Mouse (Mus musculus) cerebellum, adult 2 months (tissue): ENCODE measurements at regions not wholly inside any gene's neighbourhood (a gene's known extent, or its start where the extent isn't known, plus 50 kb on each side); places are given as distances from the start of the nearest gene placed in this dataset.

Experiments used
- CTCF ChIP-seq: fragments of 200-500 bp; IDR thresholded peaks from 2 replicates; pipeline ENCODE4 v1.5.1; 2011; ENCODE audit warnings: low read depth, mild to moderate bottlenecking, control low read depth, low read length, moderate library complexity, borderline replicate concordance; ENCODE audit not compliant: insufficient read depth
- POLR2A ChIP-seq: fragments of 200-500 bp; IDR thresholded peaks from 2 replicates; pipeline ENCODE4 v1.6.1; 2011; ENCODE audit warnings: low read length, control low read depth, borderline replicate concordance; ENCODE audit not compliant: insufficient read depth

DNA sequence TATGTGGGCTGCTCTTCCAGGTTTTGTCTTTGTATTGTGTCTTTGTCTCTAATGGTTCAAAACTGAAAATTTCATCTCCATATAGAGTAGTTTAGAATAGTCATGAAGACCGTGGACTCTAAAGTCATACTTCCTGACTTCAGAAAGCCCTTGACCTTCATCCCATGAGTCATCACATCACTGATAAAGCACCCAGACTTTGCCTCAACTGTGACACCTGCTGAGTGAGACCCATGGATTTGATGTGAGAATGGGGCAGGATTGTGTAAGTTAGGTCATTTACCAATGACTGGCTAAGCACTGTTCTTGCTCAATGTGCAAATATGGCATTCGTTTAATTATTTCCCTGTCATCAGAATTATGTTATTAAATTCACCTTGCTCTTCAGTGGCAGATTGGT, 714.2 kb downstream of the Tmem132b start:
- no peak for TF ChIP-seq CTCF
- TF ChIP-seq POLR2A = no peak
